Mouse (Mus musculus): ENCODE measurements around the gene Sec23b. TPM values are rescaled to one million over a fixed set of nuclear protein-coding genes. Genes with fewer than 3 reads are reported as not detected.
"Not testable (repeated sequence)": the region's sequence is repeated elsewhere in the genome, so short reads cannot be mapped to it uniquely, and the experiment has no call there.

Sec23b gene
- total RNA-seq (2021), result 10 to 100 TPM; 15.1 to 21.3 TPM
- long read RNA-seq, experiment 1, transcript Sec23b-201 (20 exons, 2,779 nt), result major isoform, 18 of 48 reads
- long read RNA-seq, experiment 1, partial matches to known transcripts, result 8 of 48 reads
- long read RNA-seq, experiment 1, other reads (novel, unspliced or antisense), result 22 of 48 reads
- long read RNA-seq, experiment 2, transcript Sec23b-201 (20 exons, 2,779 nt), result major isoform, 9 of 38 reads
- long read RNA-seq, experiment 2, partial matches to known transcripts, result 4 of 38 reads
- long read RNA-seq, experiment 2, other reads (novel, unspliced or antisense), result 25 of 38 reads

DNA sequence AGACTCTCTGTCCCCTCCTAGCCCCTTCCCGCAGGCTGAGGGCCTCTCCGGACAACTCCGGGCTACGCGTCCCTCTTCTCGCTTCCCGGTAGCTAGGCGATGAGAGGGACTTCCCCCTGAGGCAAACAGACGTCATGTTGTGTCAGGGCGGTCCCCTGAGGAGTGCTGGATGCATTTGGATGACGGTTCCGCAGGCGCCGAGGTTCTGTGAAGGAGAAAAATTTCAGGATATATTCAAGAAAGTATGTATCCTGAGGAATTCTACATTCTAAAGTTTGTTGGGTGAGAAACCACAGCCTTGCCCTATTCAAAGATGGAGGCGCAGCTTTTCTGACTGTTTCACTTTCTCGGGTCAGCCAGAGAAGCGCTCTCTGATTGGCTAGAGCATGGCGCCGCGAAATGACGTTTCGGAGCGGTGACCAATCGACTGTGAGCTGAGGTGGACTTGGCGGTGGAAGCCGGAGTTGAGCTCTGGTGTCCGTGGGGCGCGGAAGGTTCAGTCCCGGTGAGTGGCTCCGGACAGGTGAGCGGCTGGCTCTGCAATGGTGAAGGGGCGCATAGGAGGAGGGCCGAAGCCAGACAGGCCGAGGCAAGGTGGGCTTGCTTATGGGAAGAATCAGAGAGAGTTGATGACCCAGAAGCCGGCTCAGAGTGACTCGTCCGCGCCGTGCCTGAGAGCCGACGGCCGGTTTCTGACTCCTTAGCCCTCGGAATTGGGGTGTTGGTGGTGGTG lies at the start of gene Sec23b:
Gene Sec23b, plus strand, starts transcription at position 410 of the 733 bp plus-strand sequence.
- peak; percentile 94 for DNase-seq

DNA sequence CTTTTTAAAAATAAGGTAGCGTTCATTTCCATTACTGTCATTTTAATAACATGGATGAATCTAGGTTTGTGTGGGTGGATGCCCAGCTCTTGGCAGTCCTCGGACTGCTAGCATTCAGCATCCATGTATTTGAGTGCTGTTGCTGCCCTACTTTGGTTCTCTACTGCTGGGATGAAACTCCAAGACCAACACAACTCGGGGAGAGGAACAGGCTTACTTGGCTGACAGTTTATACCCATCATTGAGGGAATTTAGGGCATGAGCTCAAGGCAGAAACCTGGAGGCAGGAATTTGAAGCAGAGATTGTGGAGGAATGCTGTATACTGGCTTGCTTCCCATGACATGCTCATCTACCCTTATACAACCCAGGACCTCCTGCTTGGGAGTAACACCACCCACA lies 41.4 kb upstream of the Sec23b start:
- DNase-seq, result no peak

DNA sequence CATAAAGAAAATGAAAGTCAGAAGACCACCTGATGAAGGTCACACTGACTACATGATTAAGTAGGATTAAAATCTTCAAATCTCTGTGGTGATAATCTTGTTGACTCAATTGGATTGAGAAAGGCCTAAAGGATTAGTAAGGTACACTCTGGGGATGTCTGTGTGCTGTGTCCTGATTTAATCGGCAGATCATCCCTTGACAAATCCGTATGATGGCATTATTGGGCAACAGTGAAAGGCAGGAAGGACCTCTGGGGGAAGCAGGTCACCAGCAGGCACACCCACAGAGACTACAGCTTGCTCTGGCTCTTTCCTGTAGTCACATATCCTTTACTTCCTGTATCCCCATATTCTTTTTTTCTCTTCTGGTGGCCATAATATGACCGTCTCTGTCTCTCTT lies 36.3 kb upstream of the Sec23b start:
- no peak for DNase-seq

DNA sequence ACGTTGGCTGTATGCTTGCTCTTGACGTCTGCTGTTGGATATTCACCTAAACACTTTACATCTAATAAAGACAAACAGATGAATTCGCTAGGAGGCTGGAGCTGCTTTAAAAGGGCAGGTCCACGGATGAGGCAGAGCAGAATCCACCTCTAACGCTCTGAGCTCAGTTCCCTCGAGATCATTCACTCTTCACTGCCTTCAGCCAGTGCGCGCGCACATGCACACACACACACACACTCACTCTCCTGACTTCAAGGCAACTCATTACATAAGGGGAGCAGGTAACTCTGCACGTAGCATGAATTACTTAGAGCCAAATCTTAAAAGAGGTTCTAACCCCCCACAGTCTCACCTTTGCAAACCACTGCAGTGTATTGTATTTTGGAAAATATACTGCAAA lies 30.2 kb upstream of the Sec23b start:
- no peak for DNase-seq

DNA sequence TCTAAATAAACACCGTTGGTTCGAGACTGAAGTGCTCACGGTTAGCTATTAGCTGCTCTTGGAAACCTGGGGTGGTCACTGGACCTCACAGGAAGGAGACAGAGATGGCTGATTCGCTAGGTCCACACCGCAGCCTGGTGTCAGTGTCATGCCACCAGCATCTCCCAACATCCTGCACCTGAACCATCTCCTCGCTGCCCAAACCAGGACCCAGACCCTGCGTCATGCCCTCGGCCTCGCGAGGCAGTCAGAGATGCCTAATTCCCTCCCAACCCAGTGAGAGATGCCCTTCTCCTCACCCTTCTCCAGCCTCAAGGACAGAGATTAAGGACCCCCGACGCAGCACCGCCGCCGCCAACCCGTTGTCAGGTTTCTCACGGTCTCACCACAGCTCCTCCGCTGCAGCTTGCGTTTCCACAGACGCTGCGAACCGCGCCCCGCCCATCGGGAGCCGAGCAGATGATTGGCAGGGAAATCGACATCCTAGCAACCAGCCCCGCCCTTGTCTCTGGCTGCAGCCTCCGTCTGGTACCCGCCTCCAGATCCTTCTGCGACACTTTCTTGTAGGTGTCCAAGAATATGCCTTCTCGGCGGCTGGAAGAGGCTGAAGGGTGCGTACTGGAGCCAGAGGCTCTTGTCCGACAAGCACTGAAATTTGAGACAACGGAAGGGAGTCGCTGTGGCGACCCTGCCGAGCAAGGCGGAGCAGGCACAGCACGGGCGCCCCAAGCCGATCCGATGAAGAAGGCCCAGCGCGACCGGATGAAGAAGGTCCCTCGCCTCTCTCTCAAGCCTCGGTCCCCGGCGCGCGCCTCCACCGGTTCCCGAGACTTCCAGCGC lies 28.8 kb upstream of the Sec23b start, which contains the start of the genes Dzank1 and Polr3f:
Gene Dzank1, minus strand, starts transcription at position 434 of the 840 bp plus-strand sequence.
Gene Polr3f, plus strand, starts transcription at position 738 of the 840 bp plus-strand sequence.
- DNase-seq, result peak; percentile 90

DNA sequence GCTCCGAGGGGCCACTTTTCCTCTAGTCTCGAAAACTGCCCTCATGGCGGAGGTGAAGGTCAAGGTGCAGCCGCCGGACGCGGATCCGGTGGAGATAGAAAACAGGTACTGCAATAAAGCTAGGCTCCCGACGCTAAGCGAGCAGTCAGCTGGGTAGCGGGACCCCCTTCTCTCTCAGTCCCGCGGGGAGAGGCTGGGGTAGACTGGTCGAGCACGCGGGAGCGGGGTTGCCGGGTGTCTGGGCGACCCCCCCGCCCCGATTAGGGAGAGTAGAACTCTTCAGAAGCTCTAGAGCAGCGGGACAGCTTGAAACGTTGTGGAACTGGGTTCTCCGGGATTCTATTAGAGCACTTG lies 28.2 kb upstream of the Sec23b start:
- no peak for DNase-seq

DNA sequence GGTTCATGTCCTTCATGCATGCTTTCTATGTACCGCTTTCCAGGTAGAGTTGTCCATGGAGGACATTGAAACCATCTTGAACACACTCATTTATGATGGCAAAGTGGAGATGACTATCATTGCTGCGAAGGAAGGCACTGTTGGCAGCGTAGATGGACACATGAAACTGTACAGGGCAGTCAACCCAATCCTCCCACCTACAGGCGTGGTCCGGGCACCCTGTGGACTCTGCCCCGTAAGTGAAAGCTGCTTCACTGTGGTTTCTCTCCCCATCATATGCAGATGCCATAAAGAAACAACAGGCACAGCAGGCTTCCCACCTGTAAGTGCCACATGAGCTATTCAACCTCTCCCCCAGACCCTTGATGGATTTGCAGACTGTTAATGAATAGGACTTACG lies 18.9 kb upstream of the Sec23b start:
- no peak for DNase-seq

DNA sequence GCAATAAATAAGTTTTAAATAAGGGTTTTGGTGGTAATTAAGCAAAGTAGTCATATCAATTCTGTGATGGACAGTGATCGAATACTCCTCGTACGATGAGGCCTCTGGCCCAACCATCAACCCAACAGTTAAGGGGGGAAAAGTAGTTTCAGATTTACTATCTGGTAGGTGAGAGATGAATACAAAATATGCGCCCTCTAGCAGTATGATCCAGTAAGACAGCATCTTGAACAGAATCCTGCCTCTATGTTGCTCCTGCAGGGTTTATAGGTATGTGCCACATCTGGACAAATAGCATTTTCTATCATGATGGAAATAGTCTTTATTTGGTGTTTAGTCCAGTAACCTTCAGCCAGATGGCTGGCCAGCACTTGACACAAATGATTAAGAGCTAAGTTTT lies 14.8 kb upstream of the Sec23b start:
- DNase-seq, result no peak

DNA sequence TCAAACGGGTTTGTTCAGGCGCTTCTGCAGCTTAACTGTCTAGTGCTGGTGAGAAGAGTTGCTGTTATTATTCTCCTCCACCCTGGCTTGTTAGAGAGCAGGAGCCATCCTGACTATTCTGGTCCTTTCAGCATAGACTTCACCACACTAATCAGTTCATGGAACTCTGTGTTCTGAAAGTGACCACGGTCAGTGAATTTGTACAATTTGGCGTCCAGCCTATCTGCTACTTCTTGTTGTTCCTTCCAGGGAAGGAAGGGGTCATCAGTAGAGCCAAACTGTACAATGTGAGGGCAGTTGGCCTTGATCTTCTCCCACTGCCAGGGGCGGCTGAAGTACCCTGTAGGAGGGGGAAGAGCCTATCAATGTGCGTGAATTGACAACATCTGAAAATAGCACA lies 12.4 kb upstream of the Sec23b start:
- no peak for DNase-seq

DNA sequence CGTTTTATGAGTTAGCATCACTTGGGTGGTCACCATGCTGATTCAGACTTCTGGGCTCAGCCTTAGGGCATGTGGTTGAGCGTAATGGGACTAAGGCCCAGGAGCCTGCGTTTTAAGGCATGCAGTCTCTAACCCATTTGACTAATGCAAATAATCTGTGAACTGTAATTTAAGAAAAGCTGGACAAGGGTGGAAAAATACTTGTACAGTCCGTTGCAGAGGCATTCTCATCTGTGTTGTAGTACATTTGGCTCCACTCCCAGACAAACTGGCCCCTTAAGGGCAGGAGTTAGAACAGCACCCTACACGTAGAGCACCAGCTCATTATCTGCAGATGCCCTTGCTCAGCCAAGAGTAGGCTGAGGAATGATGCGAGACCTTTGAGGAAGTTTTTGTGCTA lies 11.4 kb upstream of the Sec23b start:
- no peak for DNase-seq

DNA sequence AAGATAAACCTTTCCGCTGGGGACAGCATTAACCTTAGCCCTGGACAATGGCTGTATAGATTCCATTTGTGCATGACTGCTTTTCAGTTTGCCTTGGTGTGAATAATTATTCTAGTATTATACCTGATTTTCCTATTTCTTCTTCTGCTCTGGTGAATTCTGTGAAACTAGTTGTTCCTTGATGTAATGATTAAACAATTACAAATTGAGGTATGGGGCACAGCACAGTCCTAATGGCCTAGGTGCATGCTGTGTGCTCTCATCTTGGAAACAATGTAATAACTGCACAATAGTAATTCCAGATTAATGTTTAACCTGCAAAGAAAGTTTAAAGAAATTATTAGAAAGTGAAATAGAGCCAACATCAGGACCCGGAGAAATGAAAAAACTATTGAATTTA lies 11.0 kb upstream of the Sec23b start:
- no peak for DNase-seq

DNA sequence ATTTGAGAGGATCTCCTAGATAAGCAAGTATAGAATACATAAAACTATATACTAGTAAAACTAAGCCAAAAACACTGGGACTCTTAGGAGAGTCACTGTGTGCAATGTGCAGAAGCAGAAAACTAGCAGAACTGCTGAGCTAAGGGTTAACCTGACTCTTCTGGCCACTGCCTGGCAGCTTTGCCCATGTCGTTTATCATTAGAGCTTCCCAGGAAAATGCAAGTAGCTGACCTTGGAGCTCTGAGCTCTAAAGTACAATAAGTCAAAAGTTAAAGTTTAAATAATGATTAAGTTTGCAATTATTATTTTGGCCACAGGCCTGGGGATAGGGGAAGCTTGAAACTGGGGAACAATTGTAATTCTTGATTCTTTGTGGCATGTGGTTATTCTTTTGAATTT lies 10.5 kb upstream of the Sec23b start:
- no peak for DNase-seq

DNA sequence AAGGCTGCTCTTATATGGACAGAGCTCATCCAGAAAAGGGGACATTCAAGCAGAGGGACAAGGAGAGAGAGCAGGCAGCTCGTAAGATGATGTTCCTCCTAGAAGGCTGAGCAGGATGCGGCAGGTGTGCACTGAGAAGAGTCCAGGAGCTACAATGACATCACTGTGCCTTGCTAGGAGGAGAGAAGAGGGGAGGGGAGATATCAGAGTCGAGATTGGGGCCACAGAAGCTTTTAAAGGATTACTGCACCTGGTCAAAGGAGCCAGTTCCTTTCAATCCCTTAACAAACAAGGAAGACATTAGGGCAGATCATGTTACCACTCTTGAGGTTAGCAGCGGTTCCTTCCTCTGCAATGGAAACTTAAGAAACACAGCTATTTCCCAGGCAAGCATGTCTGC lies 8.5 kb upstream of the Sec23b start:
- no peak for DNase-seq

DNA sequence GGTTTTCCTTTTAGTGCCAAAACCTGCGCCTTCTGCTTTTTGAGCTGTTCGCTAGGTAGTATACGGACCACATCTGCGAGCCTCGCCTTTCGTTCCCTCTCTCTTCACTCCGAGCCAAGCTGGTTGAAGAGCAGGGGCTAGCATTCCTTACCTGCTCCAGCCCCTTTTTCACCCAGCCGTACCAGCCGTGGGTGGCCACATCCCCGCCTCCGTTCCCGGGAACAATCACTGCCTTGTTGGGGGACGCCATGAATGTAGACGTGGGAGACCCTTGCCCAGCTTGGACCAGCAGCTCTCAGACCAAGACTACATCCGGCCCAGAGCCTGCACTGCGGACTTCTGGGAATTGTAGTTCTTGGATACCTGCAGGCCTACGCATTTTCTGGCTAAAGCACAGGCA lies 5.5 kb upstream of the Sec23b start, which contains the start of gene Rbbp9:
Gene Rbbp9, minus strand, starts transcription at position 341 of the 400 bp plus-strand sequence.
- DNase-seq, result peak; percentile 27

DNA sequence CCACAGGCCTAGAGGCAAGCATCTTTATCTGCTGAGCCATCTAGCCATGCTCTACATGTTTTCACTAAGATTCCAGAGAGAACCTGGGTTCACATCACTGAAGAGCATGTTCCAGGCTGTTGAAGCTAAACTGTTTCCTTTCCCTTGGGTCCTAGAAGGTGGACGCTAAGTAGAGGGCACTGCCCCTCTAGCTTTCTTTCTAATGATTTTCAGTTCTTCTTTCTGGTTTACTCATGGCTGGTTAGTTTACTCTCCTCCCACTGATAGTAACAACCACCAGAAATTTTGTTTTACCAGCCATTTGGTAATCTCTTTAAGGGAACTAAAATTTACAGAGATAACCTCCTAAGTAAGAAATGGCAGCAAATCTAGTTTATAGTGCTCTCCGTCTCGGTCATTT lies 2.1 kb upstream of the Sec23b start:
- no peak for DNase-seq

DNA sequence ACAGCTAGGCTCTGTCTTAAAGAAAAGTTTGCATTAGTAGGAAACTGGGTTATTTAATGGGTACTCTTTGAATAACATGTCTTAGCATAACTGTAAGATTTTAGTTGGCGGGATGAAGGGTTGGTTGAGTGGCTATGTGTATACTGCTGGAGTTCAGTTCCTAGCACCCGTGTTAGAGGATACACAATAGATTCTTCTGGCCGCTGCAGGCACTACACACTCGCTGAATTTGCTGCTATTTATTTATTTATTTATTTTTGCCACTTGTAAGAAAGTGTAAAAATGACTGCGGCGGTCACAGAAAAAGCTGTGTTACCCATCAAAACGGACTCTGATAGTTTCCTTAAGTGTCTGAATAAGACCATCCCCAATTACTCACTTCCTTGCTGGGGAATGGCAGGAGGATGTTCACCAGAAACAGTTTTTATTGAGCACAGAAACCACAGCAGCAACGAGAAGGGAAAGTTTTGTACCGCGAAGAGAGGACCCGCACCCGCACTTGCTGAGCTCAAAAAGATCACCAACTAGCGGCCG lies 676 bp upstream of the Sec23b start:
- DNase-seq, result no peak

DNA sequence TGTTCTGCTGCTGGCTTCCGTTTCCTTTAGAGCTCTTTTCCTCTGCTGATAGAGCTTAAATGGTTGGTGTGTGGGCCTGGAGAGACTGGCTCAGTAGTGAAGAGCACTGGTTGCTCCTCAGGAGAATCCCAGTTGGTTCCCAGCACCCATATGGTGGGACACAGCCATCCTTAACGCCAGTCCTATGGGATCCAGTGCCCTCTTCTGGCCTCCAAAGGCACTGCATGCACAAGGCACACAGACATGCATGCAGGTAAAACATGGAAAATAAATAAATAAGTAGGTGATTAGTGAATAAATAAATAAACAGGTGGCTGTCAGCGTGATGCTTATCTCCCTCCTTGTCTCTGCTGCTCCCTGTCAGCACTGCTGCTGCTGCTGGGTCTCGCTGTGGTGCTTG lies 32.7 kb downstream of the Sec23b start:
- no peak for DNase-seq

DNA sequence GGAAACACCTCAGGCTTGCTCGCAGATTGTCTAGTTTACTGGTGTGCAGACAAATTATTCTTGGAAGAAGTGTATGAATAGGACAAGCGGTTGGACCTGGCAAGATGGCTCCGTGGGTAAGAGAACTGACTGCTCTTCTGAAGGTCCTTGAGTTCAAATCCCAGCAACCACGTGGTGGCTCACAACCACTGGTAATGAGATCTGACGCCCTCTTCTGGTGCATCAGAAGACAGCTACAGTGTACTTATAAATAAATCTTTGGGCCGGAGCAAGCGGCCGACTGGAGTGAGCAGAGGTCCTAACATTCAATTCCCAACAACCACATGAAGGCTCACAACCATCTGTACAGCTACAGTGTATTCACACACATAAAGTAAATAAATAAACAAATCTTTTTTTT lies 37.0 kb downstream of the Sec23b start:
- not testable (repeated sequence) for DNase-seq

DNA sequence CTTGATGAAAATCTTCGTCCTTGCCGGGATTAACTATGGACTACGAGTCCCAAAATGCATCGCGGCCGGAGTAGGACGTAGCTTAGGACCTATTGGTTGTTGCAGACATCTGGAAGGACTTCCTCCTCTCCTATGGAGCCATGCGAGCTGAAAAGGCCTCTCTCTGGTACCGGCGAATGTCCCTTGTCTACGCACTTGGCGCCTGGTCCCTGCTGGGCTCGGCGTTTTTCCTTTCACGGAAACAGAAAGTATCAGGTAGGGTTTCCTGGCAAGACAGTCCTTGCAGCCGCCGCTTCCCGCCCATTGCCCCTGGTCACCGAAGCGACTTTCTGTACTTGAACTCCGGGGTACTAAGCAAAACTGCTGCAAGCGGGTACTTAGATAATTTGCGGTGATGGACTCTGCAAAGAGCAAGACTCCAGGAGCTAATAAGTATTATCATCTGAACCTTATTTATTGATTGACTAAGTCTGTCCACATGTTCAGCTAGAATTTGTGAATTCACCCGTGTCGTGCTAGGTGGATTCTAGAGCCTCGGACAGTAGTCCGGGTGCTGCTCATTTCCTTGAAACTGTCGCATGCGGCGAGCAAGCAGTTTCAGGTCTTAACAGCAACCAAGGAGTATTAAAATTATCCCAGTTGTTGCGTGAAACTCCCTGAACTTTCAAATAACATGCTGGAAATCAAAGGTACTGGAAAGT lies 38.1 kb downstream of the Sec23b start, which contains the start of gene Smim26:
Gene Smim26, plus strand, starts transcription at position 104 of the 701 bp plus-strand sequence.
- peak; percentile 67 for DNase-seq

DNA sequence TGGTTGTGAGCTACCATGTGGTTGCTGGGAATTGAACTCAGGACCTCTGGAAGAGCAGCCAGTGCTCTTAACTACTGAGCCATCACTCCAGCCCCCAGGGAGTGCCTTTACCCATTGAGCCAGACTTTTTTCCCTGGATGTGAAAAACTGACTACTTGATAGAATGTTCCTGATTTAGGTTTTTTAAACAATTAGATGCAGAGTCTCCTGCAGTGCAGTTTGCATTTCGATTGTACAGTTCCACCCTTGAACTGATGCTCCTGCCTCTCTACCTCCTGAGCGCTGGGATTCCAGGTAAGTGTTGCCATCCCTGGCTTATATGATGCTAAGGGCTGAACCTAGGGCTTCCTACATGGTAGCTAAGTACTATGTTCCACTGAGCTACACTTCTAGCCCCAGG lies 42.0 kb downstream of the Sec23b start:
- no peak for DNase-seq

DNA sequence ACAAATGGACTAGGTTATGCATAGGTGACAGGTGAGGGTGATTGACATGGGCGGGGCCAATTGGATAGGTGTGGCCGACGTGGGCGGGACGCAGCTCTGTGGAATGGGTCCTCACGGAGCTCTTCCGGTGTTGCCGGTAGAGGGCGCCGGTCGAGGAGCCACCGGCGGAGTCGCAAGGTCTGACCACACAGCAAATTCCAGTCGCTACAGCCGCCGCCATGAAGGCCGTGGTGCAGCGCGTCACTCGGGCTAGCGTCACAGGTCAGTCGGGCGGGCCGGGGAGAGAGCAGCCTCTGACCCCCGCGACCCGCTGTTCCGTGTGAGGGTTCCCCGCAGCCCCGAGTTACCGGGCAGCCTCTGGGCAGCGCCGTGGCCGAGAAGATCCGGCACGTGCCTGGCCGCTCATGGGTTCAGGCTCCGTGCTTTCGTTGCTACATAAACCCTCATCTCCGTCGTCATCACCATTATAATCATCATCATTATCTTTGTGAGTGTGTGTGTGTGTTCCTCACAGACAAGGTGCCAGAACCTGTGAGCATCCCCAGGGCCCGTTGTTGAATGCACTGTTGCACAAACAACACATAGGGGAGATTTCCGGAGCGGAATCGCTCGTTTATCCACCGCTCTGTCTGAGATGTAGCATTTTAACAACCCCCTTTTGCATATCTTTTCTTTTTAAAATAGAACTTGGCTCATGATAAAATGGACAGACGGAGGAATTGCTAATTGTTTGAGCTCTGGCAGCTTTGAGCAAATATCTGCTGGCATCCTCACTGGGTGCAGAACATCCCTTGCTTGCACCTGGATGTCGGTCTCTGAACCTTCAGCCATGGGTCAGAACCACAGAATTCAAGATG lies 44.0 kb downstream of the Sec23b start, which contains the start of gene Dtd1:
Gene Dtd1, plus strand, starts transcription at position 67 of the 857 bp plus-strand sequence.
- peak; percentile 82 for DNase-seq
